Mouse (Mus musculus): ENCODE results near the gene Gm5726. TPM values are rescaled to one million over a fixed set of nuclear protein-coding genes. Genes with fewer than 3 reads are reported as not detected.
"Not testable (repeated sequence)": the region's sequence is repeated elsewhere in the genome, so short reads cannot be mapped to it uniquely, and the experiment has no call there.

Gm5726 gene
- polyA plus RNA-seq (2014; fragmentation: Nextera tagmentation; extraction: Ambion mirVana), result not detected in 2 replicates

DNA sequence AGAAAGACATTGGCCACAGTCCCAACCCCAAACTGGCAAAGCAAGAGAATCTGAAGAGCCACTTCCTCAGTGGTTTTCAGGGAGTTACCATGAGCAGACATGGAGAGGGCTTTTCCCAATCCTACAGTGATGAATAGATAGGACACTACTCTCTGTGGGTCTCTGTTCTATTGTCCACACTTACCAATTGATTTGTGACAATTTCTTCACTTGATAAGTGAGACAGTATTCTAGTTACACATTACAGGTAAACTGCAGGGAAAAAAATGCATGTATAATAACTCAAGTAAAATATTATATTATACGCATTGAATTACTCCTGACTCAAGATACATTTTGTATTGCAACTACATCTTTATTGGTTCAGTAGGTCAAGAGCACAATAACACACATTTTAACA is at the start of gene Gm5726:
Gm5726 (minus strand) TSS at position 101 of the 400 bp plus-strand sequence.
- H3K4me2 ChIP-seq (ENCODE audit: low read depth, low read length); ATAC-seq (replicated peaks; ENCODE audit: insufficient number of reproducible peaks, low FRiP score, low TSS enrichment, low read depth); H3K9me3 ChIP-seq (replicated peaks; ENCODE audit: control insufficient read depth, low read length); H3K4me1 ChIP-seq (ENCODE audit: control insufficient read depth, insufficient read depth, low read length); H3K4me3 ChIP-seq (ENCODE audit: low read depth, low read length); H3K27me3 ChIP-seq (ENCODE audit: control insufficient read depth, insufficient read depth, low read length); DNase-seq (ENCODE audit: low spot score); H3K27ac ChIP-seq (replicated peaks; ENCODE audit: low read depth, low read length); H3K36me3 ChIP-seq (replicated peaks; ENCODE audit: control insufficient read depth, insufficient read depth, low read depth, low read length); H3K9ac ChIP-seq (replicated peaks; ENCODE audit: low read length): not testable (repeated sequence)
- no CpG with 5 or more reads among the region's 1 CpGs for WGBS

DNA sequence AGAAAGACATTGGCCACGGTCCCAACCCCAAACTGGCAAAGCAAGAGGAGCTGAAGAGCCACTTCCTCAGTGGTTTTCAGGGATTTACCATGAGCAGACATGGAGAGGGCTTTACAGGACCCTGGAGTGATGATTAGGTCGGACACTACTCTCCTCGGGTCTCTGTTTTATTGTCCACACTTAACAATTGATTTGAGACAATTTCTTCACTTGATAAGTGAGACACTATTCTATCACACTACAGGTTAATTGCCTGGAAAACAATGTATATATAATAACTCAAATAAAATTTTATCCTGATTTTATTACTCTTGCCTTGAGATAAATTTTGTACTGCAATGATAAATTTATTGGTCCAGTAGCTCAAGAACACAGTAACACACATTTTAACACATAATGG is 30.6 kb upstream of the Gm5726 start, which contains the start of gene Gm4141:
Gm4141 (minus strand) TSS at position 101 of the 400 bp plus-strand sequence.
- not testable (repeated sequence) for H3K9me3 ChIP-seq (replicated peaks; ENCODE audit: control insufficient read depth, low read length); DNase-seq (ENCODE audit: low spot score); H3K4me2 ChIP-seq (ENCODE audit: low read depth, low read length); H3K27me3 ChIP-seq (ENCODE audit: control insufficient read depth, insufficient read depth, low read length); H3K9ac ChIP-seq (replicated peaks; ENCODE audit: low read length); ATAC-seq (replicated peaks; ENCODE audit: insufficient number of reproducible peaks, low FRiP score, low TSS enrichment, low read depth); H3K36me3 ChIP-seq (replicated peaks; ENCODE audit: control insufficient read depth, insufficient read depth, low read depth, low read length); H3K4me3 ChIP-seq (ENCODE audit: low read depth, low read length); H3K4me1 ChIP-seq (ENCODE audit: control insufficient read depth, insufficient read depth, low read length); H3K27ac ChIP-seq (replicated peaks; ENCODE audit: low read depth, low read length)
- WGBS, result no CpG with 5 or more reads among the region's 3 CpGs

DNA sequence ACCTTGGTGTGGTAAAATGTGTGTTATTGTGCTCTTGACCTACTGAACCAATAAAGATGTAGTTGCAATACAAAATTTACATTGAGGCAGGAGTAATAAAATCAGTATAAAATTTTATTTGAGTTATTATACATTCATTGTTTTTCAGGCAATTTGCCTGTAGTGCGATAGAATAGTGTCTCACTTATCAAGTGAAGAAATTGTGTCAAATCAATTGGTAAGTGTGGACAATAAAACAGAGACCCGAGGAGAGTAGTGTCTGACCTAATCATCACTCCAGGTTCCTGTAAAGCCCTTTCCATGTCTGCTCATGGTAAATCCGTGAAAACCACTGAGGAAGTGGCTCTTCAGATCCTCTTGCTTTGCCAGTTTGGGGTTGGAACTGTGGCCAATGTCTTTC is 12.0 kb downstream of the Gm5726 start, which contains the start of gene Vmn1r104:
Vmn1r104 (plus strand) TSS at position 301 of the 400 bp plus-strand sequence.
- no CpG with 5 or more reads among the region's 3 CpGs for WGBS
- H3K4me2 ChIP-seq (ENCODE audit: low read depth, low read length); DNase-seq (ENCODE audit: low spot score); H3K4me1 ChIP-seq (ENCODE audit: control insufficient read depth, insufficient read depth, low read length); H3K27me3 ChIP-seq (ENCODE audit: control insufficient read depth, insufficient read depth, low read length); H3K9me3 ChIP-seq (replicated peaks; ENCODE audit: control insufficient read depth, low read length); H3K9ac ChIP-seq (replicated peaks; ENCODE audit: low read length); H3K27ac ChIP-seq (replicated peaks; ENCODE audit: low read depth, low read length); ATAC-seq (replicated peaks; ENCODE audit: insufficient number of reproducible peaks, low FRiP score, low TSS enrichment, low read depth); H3K36me3 ChIP-seq (replicated peaks; ENCODE audit: control insufficient read depth, insufficient read depth, low read depth, low read length); H3K4me3 ChIP-seq (ENCODE audit: low read depth, low read length): not testable (repeated sequence)

DNA sequence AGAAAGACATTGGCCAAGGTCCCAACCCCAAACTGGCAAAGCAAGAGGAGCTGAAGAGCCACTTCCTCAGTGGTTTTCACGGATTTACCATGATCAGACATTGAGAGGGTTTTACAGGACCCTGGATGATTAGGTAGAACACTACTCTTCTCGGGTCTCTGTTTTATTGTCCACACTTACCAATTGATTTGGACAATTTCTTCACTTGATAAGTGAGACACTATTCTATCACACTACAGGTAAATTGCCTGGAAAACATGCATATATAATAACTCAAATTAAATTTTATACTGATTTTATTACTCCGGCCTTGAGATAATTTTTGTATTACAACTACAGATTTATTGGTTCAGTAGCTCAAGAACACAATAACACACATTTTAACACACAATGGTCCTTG is 35.1 kb downstream of the Gm5726 start, which contains the start of gene Vmn1r103:
Vmn1r103 (minus strand) TSS at position 101 of the 400 bp plus-strand sequence.
- H3K27ac ChIP-seq (replicated peaks; ENCODE audit: low read depth, low read length); ATAC-seq (replicated peaks; ENCODE audit: insufficient number of reproducible peaks, low FRiP score, low TSS enrichment, low read depth); H3K4me3 ChIP-seq (ENCODE audit: low read depth, low read length); H3K4me1 ChIP-seq (ENCODE audit: control insufficient read depth, insufficient read depth, low read length); H3K9me3 ChIP-seq (replicated peaks; ENCODE audit: control insufficient read depth, low read length); H3K9ac ChIP-seq (replicated peaks; ENCODE audit: low read length); H3K4me2 ChIP-seq (ENCODE audit: low read depth, low read length); H3K27me3 ChIP-seq (ENCODE audit: control insufficient read depth, insufficient read depth, low read length); DNase-seq (ENCODE audit: low spot score); H3K36me3 ChIP-seq (replicated peaks; ENCODE audit: control insufficient read depth, insufficient read depth, low read depth, low read length): not testable (repeated sequence)
- no CpG with 5 or more reads among the region's 3 CpGs for WGBS

Other genes with a start within 250 kb of the Gm5726 start
- gene Gm4133, start 211.7 kb downstream of the Gm5726 start, polyA plus RNA-seq (2014; fragmentation: Nextera tagmentation; extraction: Ambion mirVana), result not detected in 2 replicates
- gene Gm5728, start 170.3 kb downstream of the Gm5726 start, polyA plus RNA-seq (2014; fragmentation: Nextera tagmentation; extraction: Ambion mirVana), result not detected in 2 replicates
- not detected in 2 replicates for gene Vmn1r100, start 127.8 kb downstream of the Gm5726 start, polyA plus RNA-seq (2014; fragmentation: Nextera tagmentation; extraction: Ambion mirVana)
- not detected in 2 replicates for gene Vmn1r101, start 103.2 kb downstream of the Gm5726 start, polyA plus RNA-seq (2014; fragmentation: Nextera tagmentation; extraction: Ambion mirVana)
- gene Gm10670, start 70.8 kb downstream of the Gm5726 start, polyA plus RNA-seq (2014; fragmentation: Nextera tagmentation; extraction: Ambion mirVana), result not detected in 2 replicates
- gene Vmn1r103, start 35.2 kb downstream of the Gm5726 start, polyA plus RNA-seq (2014; fragmentation: Nextera tagmentation; extraction: Ambion mirVana), result not detected in 2 replicates
- gene Vmn1r104, start 11.9 kb downstream of the Gm5726 start, polyA plus RNA-seq (2014; fragmentation: Nextera tagmentation; extraction: Ambion mirVana), result not detected in 2 replicates
- gene Gm4141, start 30.5 kb upstream of the Gm5726 start, polyA plus RNA-seq (2014; fragmentation: Nextera tagmentation; extraction: Ambion mirVana), result not detected in 2 replicates
- gene Gm4513, start 53.3 kb upstream of the Gm5726 start, polyA plus RNA-seq (2014; fragmentation: Nextera tagmentation; extraction: Ambion mirVana), result not detected in 2 replicates
- gene Vmn1r107, start 123.2 kb upstream of the Gm5726 start, polyA plus RNA-seq (2014; fragmentation: Nextera tagmentation; extraction: Ambion mirVana), result not detected in 2 replicates
- gene Vmn1r111, start 157.5 kb upstream of the Gm5726 start, polyA plus RNA-seq (2014; fragmentation: Nextera tagmentation; extraction: Ambion mirVana), result not detected in 2 replicates
- gene Gm10668, start 184.9 kb upstream of the Gm5726 start, polyA plus RNA-seq (2014; fragmentation: Nextera tagmentation; extraction: Ambion mirVana), result not detected in 2 replicates
- gene Vmn1r112, start 225.4 kb upstream of the Gm5726 start, polyA plus RNA-seq (2014; fragmentation: Nextera tagmentation; extraction: Ambion mirVana), result not detected in 2 replicates
- not detected in 2 replicates for gene Vmn1r113, start 241.5 kb upstream of the Gm5726 start, polyA plus RNA-seq (2014; fragmentation: Nextera tagmentation; extraction: Ambion mirVana)

Measured in embryonic facial prominence, embryonic 11.5 days (tissue).